Mouse (Mus musculus): ENCODE results near the gene Celf2. TPM values are rescaled to one million over a fixed set of nuclear protein-coding genes. Genes with fewer than 3 reads are reported as not detected.

Gene Celf2
- total RNA-seq, 2 experiments from 2014 or later: 448 to 459 TPM

GRCm38 (mm10) chr2:6538031-6538430 lies 971.3 kb downstream of the Celf2 start:
- no peak for TF ChIP-seq CTCF (IDR thresholded peaks at IDR 0.05)
- intact Hi-C loops (cut with DNase I): no loop called here
- no peak for DNase-seq (ENCODE audit: extremely low spot score in 1 of 2, low spot score in 2 of 2)
- no peak overlapping the region for H3K27ac ChIP-seq
- H3K4me3 ChIP-seq: no peak overlapping the region

GRCm38 (mm10) chr2:6537326-6537725 lies 972.0 kb downstream of the Celf2 start:
- intact Hi-C loops (cut with DNase I): no loop called here
- no peak for DNase-seq (ENCODE audit: extremely low spot score in 1 of 2, low spot score in 2 of 2)

GRCm38 (mm10) chr2:6536372-6536771 lies 973.0 kb downstream of the Celf2 start:
- H3K27ac ChIP-seq: no peak overlapping the region
- DNase-seq (ENCODE audit: extremely low spot score in 1 of 2, low spot score in 2 of 2): peak in 1 of 2 experiments; percentile 6
- no peak overlapping the region for H3K4me3 ChIP-seq
- intact Hi-C loops (cut with DNase I): no loop called here
- TF ChIP-seq CTCF (IDR thresholded peaks at IDR 0.05): no peak

More at GRCm38 (mm10) chr2:6537326-6537725, 972.0 kb downstream of the Celf2 start:
- H3K27ac ChIP-seq: no peak overlapping the region
- no peak overlapping the region for H3K4me3 ChIP-seq
- no peak for TF ChIP-seq CTCF (IDR thresholded peaks at IDR 0.05)

- TF ChIP-seq CTCF (IDR thresholded peaks at IDR 0.05): no peak
- H3K4me3 ChIP-seq: no peak overlapping the region
- intact Hi-C loops (cut with DNase I): no loop called here
- peak in 1 of 2 experiments; percentile 11 for DNase-seq (ENCODE audit: extremely low spot score in 1 of 2, low spot score in 2 of 2)
- no peak overlapping the region for H3K27ac ChIP-seq
Observed at GRCm38 (mm10) chr2:6532341-6532740, 977.0 kb downstream of the Celf2 start.

- Histone ChIP-seq H3K27ac (no peak overlapping the region), H3K4me3 (no peak overlapping the region)
- intact Hi-C loops (cut with DNase I): no loop called here
- no peak for DNase-seq (ENCODE audit: extremely low spot score in 1 of 2, low spot score in 2 of 2)
- TF ChIP-seq CTCF (IDR thresholded peaks at IDR 0.05): no peak
Observed at GRCm38 (mm10) chr2:6528076-6528475, 981.3 kb downstream of the Celf2 start.

GRCm38 (mm10) chr2:6526825-6527224 lies 982.5 kb downstream of the Celf2 start:
- no peak overlapping the region for H3K27ac ChIP-seq
- no peak overlapping the region for H3K4me3 ChIP-seq
- intact Hi-C loops (cut with DNase I): no loop called here
- no peak for DNase-seq (ENCODE audit: extremely low spot score in 1 of 2, low spot score in 2 of 2)
- TF ChIP-seq CTCF (IDR thresholded peaks at IDR 0.05): no peak

GRCm38 (mm10) chr2:6526311-6526710 lies 983.1 kb downstream of the Celf2 start:
- intact Hi-C loops (cut with DNase I): no loop called here
- Histone ChIP-seq H3K4me3 (no peak overlapping the region), H3K27ac (no peak overlapping the region)
- TF ChIP-seq CTCF (IDR thresholded peaks at IDR 0.05): no peak
- no peak for DNase-seq (ENCODE audit: extremely low spot score in 1 of 2, low spot score in 2 of 2)

GRCm38 (mm10) chr2:6523924-6524300 lies 985.5 kb downstream of the Celf2 start:
- no peak for TF ChIP-seq CTCF (IDR thresholded peaks at IDR 0.05)
- intact Hi-C loops (cut with DNase I): no loop called here
- Histone ChIP-seq H3K27ac (peak overlapping the region; percentile 78), H3K4me3 (no peak overlapping the region)
- peak in 1 of 2 experiments; percentile 40 for DNase-seq (ENCODE audit: extremely low spot score in 1 of 2, low spot score in 2 of 2)

GRCm38 (mm10) chr2:6523261-6523923 lies 986.0 kb downstream of the Celf2 start:
- Histone ChIP-seq H3K4me3 (no peak overlapping the region), H3K27ac (peak overlapping the region; percentile 78)
- intact Hi-C loops (cut with DNase I): no loop called here
- TF ChIP-seq CTCF (IDR thresholded peaks at IDR 0.05): no peak
- DNase-seq (ENCODE audit: extremely low spot score in 1 of 2, low spot score in 2 of 2): no peak

- no peak overlapping the region for H3K27ac ChIP-seq
- TF ChIP-seq CTCF (IDR thresholded peaks at IDR 0.05): no peak
- no peak for DNase-seq (ENCODE audit: extremely low spot score in 1 of 2, low spot score in 2 of 2)
Observed at GRCm38 (mm10) chr2:6522411-6522810, 987.0 kb downstream of the Celf2 start.

GRCm38 (mm10) chr2:6513176-6513575 lies 996.2 kb downstream of the Celf2 start:
- no peak overlapping the region for H3K27ac ChIP-seq
- intact Hi-C loops (cut with DNase I): no loop called here
- no peak for TF ChIP-seq CTCF (IDR thresholded peaks at IDR 0.05)
- no peak for DNase-seq (ENCODE audit: extremely low spot score in 1 of 2, low spot score in 2 of 2)
- H3K4me3 ChIP-seq: no peak overlapping the region

More at GRCm38 (mm10) chr2:6522411-6522810, 987.0 kb downstream of the Celf2 start:
- intact Hi-C loops (cut with DNase I): no loop called here
- no peak overlapping the region for H3K4me3 ChIP-seq

- DNase-seq (ENCODE audit: extremely low spot score in 1 of 2, low spot score in 2 of 2): no peak
- no peak overlapping the region for H3K4me3 ChIP-seq
- TF ChIP-seq CTCF (IDR thresholded peaks at IDR 0.05): no peak
- no peak overlapping the region for H3K27ac ChIP-seq
- intact Hi-C loops (cut with DNase I): no loop called here
Observed at GRCm38 (mm10) chr2:6507071-6507470, 1002.3 kb downstream of the Celf2 start.

Measured in left cerebral cortex, adult 2 months (tissue).